Mouse (Mus musculus) inflammation-experienced regulatory T-cells, adult 6 months (primary cell): ENCODE measurements at regions not wholly inside any gene's neighbourhood (a gene's known extent, or its start where the extent isn't known, plus 50 kb on each side); places are given as distances from the start of the nearest gene placed in this dataset.
"Not testable (repeated sequence)": the region's sequence is repeated elsewhere in the genome, so short reads cannot be mapped to it uniquely, and the experiment has no call there.

Experiments used
- ATAC-seq: one replicate; pipeline ENCODE4 v1.8.0; 2017

DNA sequence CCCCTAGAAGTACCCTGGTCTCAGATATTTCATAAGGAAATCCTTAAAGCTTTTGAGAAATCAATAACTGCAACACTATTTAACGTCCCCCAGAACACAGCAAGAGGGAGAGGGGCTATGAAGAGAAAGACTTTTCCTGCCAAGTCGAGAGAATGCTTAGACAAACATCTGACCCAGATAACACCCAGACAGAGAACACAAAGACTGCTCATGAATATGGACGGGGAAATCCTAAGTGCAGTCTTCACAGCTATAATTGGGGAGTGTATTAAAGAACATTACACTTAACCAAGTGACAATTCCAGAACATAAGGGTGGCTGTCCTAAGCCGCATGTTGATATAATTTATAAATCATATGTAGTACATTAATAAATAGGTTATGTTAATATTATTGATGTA, 103.3 kb upstream of the Dyrk2 start:
- no peak for ATAC-seq

DNA sequence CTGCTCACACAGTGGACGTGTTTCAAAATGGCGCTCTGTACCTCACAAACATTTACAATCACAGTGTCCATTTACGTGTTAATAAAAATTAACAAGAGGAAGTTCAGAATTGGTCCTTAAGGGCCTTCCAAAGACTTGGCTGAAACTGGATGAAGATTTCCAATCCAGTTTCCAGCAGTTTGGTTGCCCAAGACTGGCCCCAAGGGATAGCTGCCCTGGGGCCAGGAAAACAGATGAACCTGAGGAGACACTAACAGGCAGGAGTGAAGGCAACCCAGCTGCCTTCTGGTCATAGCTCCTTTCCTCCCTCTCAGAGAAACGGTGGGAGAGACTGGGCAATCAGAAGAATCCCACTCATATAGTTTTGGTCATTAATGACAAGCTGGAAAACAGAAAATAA, 102.6 kb upstream of the Dyrk2 start:
- ATAC-seq: no peak

DNA sequence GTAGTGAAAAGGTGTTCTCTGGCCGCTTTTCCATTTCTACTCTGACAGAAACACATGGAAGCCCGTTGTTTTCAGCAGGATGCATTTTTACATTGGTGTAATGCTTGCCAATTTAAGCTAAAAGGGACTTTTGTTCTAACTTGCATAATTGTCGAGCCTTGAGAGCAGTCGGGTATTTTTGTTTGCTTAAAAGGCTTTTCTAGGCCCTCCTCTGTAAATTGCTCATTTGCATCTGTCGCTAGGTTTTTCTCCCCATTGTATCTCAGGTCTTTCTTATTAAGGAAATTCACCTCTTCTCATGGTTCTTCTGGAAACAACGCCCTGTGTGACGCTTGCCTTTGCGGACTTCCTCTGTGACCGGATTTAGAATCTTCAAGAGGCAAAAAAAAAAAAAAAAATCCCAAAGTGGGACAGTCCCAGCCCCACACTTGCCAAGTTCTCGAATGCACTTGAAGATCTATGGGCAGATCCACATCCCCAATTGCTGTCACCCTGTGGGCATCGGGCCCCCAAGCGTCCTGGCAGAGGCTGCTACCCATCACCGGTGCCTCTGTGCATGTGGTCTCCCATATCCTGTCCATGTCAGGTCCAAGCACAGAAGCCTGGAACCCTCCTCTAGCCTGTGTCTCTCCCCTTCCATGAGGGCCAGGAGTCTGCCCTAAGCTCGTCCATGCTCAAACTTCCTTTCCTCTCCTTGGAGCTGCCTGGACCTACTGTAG, 100.6 kb upstream of the Dyrk2 start:
- peak; percentile 28 for ATAC-seq

DNA sequence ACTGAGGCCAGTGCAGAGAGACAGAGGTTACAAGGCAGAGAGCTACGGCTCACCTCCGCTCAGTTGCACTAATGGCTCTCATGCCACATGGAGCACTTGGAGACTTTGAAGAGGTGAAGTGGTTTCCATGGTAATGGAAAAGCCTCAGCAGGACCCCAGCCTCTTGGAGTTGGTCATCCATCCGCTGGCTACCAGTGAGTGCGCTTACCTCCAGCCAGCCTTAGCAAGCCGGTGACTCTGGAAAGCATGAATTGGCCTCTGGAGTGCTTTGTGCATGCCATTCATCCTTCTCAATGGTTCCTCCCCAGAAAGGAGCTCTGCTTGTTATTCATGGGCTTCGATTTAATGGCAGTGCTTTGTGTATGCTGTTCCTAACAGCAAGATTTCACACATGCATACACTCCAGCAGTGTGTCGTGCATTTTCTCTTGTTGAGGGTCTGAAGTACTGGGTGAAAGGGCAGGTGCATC, 91.7 kb upstream of the Dyrk2 start:
- ATAC-seq: no peak

DNA sequence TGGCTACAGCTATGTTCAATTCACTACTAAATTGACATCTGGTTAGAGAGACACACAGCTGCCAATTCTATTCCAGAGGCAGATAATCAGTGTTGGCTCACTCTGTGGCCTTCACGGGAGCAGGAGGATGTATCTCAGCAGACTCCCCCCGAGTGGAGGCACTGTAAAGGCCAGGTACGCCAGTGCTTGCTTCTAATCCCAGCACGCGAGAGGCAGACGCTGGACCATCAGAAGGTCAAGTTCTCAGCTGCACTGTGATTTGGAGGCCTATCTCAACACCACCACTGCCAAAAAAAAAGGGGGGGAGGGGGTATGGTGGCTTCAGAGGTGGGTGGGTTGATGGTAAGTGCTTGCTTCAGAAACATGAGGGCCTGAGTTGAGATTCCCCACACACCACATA, 90.1 kb upstream of the Dyrk2 start:
- ATAC-seq: no peak

DNA sequence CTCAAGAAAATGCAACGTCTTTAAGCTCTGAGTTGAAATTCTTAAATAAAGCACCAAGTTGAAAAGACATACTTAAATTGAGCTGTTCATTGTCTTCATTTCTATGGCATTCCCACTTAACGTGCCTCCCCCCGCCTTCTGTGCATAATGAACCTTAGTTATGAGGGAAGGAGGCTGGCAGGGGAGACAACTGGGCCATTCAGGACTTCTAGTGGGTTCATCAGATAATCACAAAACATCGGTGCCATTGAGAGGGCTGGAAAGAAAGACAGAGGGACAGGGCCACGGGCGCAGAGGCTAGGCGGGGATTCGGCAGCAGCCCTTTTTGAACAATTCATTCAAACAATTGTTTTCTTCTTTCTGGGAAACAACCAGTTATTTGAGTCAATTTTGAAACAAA, 89.6 kb upstream of the Dyrk2 start:
- ATAC-seq: no peak

DNA sequence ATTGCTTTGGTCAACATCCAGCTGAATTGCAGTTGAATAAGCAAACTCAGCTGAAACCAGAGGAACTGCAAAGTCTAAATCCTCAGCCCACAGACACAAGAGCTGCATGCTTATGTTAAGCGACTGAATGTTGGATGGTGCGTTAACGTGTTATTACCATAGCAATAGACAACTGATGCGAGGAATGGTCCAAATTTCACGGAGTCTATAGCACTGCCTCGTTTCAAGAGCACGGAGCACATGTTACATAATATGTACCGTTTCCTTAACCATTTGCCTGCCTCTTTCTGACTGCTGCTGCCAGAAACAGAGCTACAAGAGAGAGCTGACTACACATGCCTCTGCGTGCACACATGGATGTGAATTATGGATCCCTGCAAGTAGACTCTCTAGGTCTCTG, 86.3 kb upstream of the Dyrk2 start:
- ATAC-seq: no peak

DNA sequence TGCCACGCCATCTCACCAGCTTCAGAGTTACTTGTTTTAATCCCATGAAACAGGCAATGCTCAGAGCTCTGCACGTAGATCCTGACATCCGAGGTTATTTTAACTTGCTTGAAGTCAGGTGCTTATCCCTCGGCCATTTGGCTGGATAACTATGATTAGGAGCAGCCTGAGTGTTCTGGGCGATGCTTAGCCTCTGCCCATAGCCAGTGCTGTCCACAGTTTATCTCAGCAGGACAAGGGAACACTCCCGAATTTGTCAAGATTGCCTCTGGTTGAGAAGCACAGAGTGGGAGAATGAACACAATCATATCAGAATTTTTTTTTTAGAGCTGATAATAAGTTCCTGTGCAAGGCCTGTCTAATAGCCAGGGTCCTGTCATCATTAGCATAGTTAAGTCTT, 83.4 kb upstream of the Dyrk2 start:
- ATAC-seq: no peak

DNA sequence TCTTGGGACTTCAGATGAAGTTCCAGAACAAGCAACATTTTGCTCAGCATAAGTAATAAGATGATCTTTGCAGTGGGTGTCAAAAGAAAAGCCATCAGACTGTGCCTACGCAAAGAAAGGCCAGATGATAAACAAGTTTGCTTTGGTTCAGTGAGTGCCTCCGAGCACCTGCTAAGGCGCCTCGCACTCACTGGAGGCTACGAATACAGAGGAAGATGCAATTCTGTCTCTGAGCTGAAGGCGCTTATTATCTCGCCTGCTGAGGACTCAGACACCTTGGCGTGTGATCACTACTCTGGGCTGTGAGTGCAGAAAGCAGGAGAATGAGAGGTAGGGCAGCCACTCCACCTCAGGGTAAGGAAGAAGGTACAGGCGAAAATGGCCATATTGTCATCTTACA, 82.7 kb upstream of the Dyrk2 start:
- no peak for ATAC-seq

DNA sequence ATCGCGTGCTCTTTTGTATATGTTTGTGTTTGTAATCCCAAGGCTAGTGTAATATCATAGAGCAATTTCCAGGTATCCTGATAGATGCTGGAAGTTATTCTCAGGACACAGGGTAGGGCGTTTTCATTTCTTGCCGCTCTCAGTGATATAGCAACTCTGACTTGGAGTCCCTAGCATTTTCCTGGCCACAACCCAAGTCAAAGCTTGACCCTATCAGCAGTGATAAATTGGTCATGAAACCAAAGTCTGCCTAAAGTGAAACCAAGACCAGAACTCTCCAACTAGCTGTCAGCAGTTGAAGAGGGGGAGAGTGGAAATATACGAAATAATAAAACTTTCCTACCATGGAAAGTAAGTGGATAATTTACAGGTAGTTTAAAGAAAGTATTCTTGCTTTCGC, 77.7 kb upstream of the Dyrk2 start:
- ATAC-seq: no peak

DNA sequence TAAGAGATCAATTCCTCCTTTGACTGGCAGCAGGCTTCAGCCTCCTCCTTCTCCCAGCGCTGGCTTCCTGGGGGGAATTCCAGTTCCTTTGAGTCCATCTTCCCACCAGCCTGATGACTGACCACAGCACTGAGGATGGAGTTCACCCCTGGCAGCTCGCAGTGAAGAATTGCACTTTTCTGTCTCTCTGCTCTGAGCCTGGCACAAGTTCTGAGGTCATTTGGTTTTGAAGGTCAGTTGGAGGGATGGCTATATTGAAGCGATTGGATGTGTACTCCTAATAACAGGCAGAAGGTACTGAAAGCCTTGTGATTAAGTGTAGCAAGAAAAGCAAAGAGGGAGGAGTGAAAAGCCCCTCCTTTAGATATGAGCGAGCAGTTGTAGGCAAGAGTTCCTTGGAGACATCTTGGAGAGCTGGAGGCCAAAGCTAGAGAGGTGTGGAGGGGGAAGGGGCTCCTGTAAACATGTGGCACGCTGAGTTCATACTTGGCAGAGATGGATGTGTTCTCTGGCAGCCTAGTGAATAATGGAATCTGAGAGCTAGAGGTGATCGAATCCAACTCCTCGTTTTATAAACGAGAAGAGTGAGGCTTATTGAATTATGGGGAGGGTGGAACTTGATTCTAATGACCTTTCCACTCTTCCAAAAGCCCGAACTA, 77.1 kb upstream of the Dyrk2 start:
- ATAC-seq: no peak

DNA sequence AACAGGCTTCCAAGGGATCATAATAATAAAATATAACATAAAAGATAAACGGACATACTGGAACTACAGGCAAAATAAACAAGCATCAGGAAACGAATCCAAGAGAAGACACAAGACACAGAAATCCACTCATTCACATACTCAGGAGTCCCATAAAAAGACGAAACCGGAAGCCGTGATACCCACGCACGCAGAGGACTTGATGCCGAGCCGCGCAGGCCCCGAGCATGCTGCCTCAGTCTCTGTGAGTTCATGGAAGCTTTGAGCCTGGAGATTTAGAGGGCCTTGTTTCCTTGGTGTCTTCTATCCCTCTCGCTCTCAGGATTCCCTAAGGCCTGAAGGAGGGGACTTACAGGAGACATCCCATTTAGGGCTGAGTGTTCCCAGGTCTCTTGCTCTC, 57.3 kb upstream of the Dyrk2 start:
- ATAC-seq: no peak

DNA sequence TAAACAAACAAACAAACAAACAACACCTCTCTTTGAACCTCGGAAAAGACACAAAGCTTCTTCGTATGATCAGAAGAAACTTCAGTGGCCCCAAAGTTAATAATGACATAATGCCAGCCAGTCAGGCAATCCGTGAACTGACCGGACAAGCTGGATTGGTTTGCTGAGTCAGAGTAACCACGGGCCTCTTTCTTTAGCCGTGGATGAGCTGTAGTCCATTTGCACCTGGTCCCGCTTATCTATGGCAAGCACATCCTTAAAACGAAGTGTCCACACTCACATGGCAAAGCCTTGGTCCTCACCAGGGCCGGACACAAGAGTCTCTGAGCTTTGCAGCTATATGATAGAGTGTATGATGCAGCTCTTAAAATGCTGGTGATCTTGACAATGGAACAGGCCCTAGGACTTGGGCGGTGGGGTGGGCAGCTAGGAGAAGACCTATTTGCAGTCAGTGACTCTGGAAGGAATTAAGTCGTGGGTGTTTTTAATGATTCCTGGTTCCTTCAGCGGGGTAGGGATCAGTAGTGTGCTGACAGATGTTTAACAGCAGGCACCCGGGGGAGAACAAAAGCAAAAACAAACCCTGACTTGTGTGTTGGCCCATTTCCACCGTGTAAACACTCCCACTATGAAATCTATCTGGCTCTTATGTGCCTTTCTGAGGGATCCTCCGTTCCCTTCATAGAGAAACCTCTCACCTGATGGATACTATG, 53.6 kb upstream of the Dyrk2 start:
- ATAC-seq: no peak

DNA sequence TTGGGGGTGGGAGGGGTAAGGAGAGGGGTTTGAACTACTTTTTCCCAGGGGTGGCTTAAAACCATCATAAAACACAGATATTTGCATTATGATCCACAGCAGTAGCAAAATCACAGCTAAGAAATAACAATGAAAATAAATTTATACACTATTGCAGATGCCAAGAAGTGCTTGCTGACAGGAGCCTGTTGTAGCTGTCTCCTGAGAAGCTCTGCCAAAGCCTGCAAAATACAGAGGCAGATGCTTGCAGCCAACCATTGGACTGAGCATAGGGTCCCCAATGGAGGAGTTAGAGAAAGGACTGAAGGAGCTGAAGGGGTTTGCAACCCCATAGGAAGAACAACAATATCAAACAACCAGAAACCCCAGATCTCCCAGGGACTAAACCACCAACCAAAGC, 52.1 kb upstream of the Dyrk2 start:
- not testable (repeated sequence) for ATAC-seq
